Mouse (Mus musculus) stomach, embryonic 16.5 days (tissue): ENCODE data around the gene Adm2. TPM values are rescaled to one million over a fixed set of nuclear protein-coding genes. Genes with fewer than 3 reads are reported as not detected.
A peak's percentile ranks its signal among the peaks of the same experiment; 100 is the strongest.

ENCODE experiments used
- ATAC-seq: fragments of 200-750 bp; cut with Nextera tagmentation; 2 replicates; pipeline ENCODE4 v1.8.0; 2017; ENCODE audit warnings: moderate number of reproducible peaks, moderate TSS enrichment; ENCODE audit not compliant: insufficient read depth, low FRiP score
- H3K27ac ChIP-seq: fragments of 300-500 bp; sonication (generic); 2 replicates; pipeline ENCODE4 v1.5.1; 2014; ENCODE audit warnings: low read length
- H3K27me3 ChIP-seq: fragments of 300-500 bp; sonication (generic); 2 replicates; pipeline ENCODE4 v1.6.1; 2014; ENCODE audit warnings: low read length, control low read depth, mixed read lengths; ENCODE audit not compliant: control insufficient read depth, insufficient read depth
- H3K36me3 ChIP-seq: fragments of 300-500 bp; sonication (generic); 2 replicates; pipeline ENCODE4 v1.6.1; 2014; ENCODE audit warnings: low read length; ENCODE audit not compliant: control insufficient read depth, insufficient read depth
- H3K4me1 ChIP-seq: fragments of 300-500 bp; sonication (generic); 2 replicates; pipeline ENCODE4 v1.6.1; 2014; ENCODE audit warnings: low read length, control low read depth, mixed read lengths; ENCODE audit not compliant: control insufficient read depth, insufficient read depth
- H3K4me2 ChIP-seq: fragments of 300-500 bp; sonication (generic); 2 replicates; pipeline ENCODE4 v1.6.1; 2014; ENCODE audit warnings: low read depth, low read length, mixed read lengths
- H3K4me3 ChIP-seq: fragments of 300-500 bp; sonication (generic); replicated peaks from 2 replicates; pipeline ENCODE4 v1.5.1; 2014; ENCODE audit warnings: mild to moderate bottlenecking, low read length
- H3K9ac ChIP-seq: fragments of 300-500 bp; sonication (generic); 2 replicates; pipeline ENCODE4 v1.6.1; 2014; ENCODE audit warnings: low read length
- H3K9me3 ChIP-seq: fragments of 300-500 bp; sonication (generic); replicated peaks from 2 replicates; pipeline ENCODE4 v1.6.1; 2016; ENCODE audit warnings: low read length, control low read depth; ENCODE audit not compliant: control insufficient read depth
- WGBS: fragments of 180-500 bp; shearing (Covaris S2); extraction: QIAGEN DNeasy Blood & Tissue Kit; methylation state at CpG from one replicate; pipeline ENCODE4 v1.1.7; 2014; 5-methylcytosine and 5-hydroxymethylcytosine counted together
- polyA plus RNA-seq: library from polyadenylated mRNA; unstranded; fragments of >200 nt; fragmentation: Nextera tagmentation; extraction: Ambion mirVana; gene quantifications from 2 replicates; pipeline ENCODE4 v1.2.1, GENCODE M21; 2015

The Adm2 gene
- 0.71 and 0.99 TPM in 2 replicates for polyA plus RNA-seq

DNA sequence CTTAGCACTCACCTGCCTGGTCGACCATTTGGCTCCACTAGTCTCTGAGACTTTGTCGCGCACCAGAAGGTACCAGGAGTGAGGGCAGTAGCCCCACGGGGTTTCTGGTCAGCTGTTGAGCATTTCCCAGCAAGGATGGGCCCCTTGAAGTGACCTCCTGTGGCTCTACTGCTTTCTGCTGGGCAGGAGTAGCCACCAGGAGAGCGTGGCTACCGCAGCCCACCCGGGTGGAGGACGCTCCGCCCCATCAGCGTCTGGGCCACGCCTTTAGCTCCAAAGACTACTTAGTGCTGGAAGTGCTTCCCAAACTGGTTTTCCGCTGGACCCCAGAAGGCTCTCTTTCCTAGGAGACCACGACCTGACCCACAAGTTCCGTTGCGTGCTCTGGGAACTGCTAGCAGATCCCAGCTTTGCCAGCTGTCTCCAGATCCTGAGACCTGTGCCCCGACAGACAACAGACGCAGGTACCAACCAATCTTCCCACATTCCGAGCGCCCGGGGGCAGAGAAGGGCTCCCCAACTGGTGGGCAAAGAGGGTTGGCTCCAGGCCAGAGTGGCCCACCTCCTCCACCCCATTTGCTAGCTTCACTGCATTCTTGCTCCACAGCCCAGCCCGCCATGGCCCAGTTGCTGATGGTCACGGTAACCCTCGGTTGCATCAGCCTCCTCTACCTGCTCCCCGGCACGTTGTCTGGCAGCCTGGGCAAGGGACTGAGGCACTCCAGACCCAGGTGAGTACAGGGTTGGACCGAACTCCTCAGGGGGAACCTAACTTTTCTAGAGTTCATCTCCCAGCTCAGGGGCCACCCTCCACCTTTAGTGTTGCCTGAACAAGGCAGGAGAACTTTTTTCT lies at the start of gene Adm2:
Adm2 (plus strand) TSS at position 51 of the 853 bp plus-strand sequence.
- Histone ChIP-seq H3K4me2 (peak within 1 kb of the TSS; percentile 53), H3K4me1 (peaks cover 7% of the 10 kb centered on the region; the same call in 1 of the 2 replicates), H3K36me3 (no peaks in the 10 kb centered on the region), H3K9ac (peak within 1 kb of the TSS; percentile 8), H3K4me3 (peak within 1 kb of the TSS; percentile 36), H3K27ac (no peak within 1 kb of the TSS), H3K9me3 (no peaks in the 10 kb centered on the region), H3K27me3 (peaks cover 9% of the 10 kb centered on the region; the same call in 1 of the 2 replicates)
- ATAC-seq: no peak
- WGBS: 7% methylated on average over 26 of the region's 26 CpGs

DNA sequence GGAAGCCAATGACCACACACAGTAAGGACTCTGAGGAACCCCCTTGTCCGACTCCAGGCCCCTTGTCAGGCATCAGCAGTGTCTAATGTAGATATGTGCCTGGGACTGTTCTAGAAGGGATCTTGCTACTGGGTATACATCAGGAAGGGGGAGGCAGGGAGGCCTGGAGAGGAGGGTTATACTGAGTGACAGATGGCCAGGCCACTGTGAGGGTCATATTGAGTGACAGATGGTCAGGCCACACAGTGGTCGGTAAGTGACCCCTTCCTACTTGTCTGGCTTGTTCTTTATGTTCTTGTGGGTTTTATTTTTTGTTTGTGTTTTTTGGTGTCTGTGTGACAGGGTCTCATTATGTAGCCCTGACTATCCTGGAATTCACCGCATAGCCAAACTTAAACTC lies 47.0 kb upstream of the Adm2 start:
- Histone ChIP-seq H3K9me3 (no peaks in the 10 kb centered on the region), H3K4me2 (no peak overlapping the region), H3K4me1 (no peaks in the 10 kb centered on the region), H3K27me3 (no peaks in the 10 kb centered on the region), H3K4me3 (no peak overlapping the region), H3K9ac (no peak overlapping the region), H3K36me3 (peaks cover 2% of the 10 kb centered on the region), H3K27ac (no peak overlapping the region)
- WGBS: 79% methylated on average over 3 of the region's 3 CpGs
- ATAC-seq: no peak

DNA sequence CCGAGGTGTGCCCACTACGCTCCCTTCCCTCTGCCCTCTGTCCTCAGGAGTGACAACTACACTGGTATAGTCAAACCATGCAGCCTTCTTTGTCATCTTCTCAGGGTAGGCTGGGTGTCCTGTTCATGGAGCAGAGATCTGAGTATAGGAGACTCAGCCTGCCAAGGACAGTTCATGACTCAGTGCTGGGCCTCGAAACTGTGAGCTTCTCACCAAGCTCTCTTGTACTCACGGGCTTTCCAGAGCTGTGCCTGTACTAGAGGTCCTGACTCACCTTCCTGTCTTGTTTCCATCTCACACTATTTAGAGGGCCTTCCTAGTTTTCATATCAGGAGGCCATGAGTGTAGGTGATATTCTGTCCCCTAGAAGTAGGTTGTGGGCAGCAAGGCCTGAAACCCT lies 45.2 kb upstream of the Adm2 start:
- H3K36me3 ChIP-seq: peaks cover 7% of the 10 kb centered on the region
- ATAC-seq: no peak
- H3K4me3 ChIP-seq: no peak overlapping the region
- no peak overlapping the region for H3K4me2 ChIP-seq
- no peaks in the 10 kb centered on the region for H3K4me1 ChIP-seq
- H3K27me3 ChIP-seq: no peaks in the 10 kb centered on the region
- no peak overlapping the region for H3K9ac ChIP-seq
- no peak overlapping the region for H3K27ac ChIP-seq
- WGBS: 91% methylated on average over 4 of the region's 4 CpGs
- no peaks in the 10 kb centered on the region for H3K9me3 ChIP-seq

- Histone ChIP-seq H3K4me1 (no peaks in the 10 kb centered on the region), H3K9me3 (no peaks in the 10 kb centered on the region), H3K36me3 (peaks cover 7% of the 10 kb centered on the region), H3K4me2 (no peak overlapping the region), H3K4me3 (no peak overlapping the region), H3K9ac (no peak overlapping the region), H3K27ac (no peak overlapping the region), H3K27me3 (no peaks in the 10 kb centered on the region)
- no peak for ATAC-seq
- 80% methylated on average over 6 of the region's 6 CpGs for WGBS
These were observed 40.0 kb upstream of the Adm2 start for GRCm38 (mm10) chr15:89282546-89282945.

DNA sequence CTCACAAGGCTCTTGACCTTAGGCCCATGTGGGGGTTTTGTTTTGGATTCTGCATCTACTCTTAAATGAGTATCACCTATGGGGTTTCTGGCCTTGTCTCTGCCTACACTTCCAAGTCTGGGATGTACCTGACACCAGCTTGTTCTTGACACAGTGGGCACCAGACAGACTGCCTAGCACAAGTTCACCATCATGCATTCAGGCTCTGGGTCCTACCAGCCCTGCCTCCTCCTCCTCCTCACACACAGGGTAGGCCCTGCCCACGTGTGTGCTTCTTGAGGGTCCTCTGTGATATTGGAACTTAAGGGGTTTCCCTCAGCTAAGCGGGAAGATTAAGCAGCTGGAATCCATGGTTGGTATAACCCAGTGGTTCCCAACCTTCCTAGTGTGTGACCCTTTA lies 38.4 kb upstream of the Adm2 start:
- no peaks in the 10 kb centered on the region for H3K27me3 ChIP-seq
- H3K4me3 ChIP-seq: no peak overlapping the region
- H3K9ac ChIP-seq: no peak overlapping the region
- no peak overlapping the region for H3K4me2 ChIP-seq
- WGBS: 72% methylated on average over 2 of the region's 2 CpGs
- H3K4me1 ChIP-seq: no peaks in the 10 kb centered on the region
- no peaks in the 10 kb centered on the region for H3K9me3 ChIP-seq
- no peak for ATAC-seq
- H3K27ac ChIP-seq: no peak overlapping the region
- H3K36me3 ChIP-seq: peaks cover 13% of the 10 kb centered on the region

GRCm38 (mm10) chr15:89285004-89285403 lies 37.5 kb upstream of the Adm2 start:
- H3K9ac ChIP-seq: no peak overlapping the region
- H3K27ac ChIP-seq: no peak overlapping the region
- no peak overlapping the region for H3K4me2 ChIP-seq
- no peaks in the 10 kb centered on the region for H3K9me3 ChIP-seq
- H3K4me3 ChIP-seq: no peak overlapping the region
- no peaks in the 10 kb centered on the region for H3K27me3 ChIP-seq
- no peaks in the 10 kb centered on the region for H3K4me1 ChIP-seq
- H3K36me3 ChIP-seq: peaks cover 20% of the 10 kb centered on the region
- ATAC-seq: no peak

DNA sequence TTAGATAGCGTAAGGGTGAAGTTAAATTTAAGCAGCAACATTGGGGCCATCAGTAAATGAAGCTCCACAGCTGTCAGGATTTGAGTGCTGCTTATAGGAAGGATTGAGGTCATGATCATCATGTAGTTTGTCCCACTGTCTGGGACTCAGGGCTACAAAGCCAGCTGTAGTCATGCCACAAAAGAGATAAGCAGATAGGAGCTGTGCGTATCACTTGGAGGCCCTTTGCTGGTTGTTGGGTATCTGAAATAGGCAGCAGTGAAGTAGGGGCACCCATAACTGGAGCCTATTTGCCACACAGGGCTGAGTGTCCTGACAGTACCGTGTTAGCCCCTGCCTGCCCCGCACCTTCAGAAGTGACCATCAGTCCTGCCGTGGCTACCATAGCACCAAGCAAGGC lies 37.0 kb upstream of the Adm2 start:
- H3K36me3 ChIP-seq: peaks cover 18% of the 10 kb centered on the region
- ATAC-seq: no peak
- H3K4me3 ChIP-seq: no peak overlapping the region
- H3K9ac ChIP-seq: no peak overlapping the region
- H3K9me3 ChIP-seq: no peaks in the 10 kb centered on the region
- H3K4me2 ChIP-seq: no peak overlapping the region
- WGBS: 90% methylated on average over 5 of the region's 5 CpGs
- no peak overlapping the region for H3K27ac ChIP-seq
- no peaks in the 10 kb centered on the region for H3K27me3 ChIP-seq
- no peaks in the 10 kb centered on the region for H3K4me1 ChIP-seq

DNA sequence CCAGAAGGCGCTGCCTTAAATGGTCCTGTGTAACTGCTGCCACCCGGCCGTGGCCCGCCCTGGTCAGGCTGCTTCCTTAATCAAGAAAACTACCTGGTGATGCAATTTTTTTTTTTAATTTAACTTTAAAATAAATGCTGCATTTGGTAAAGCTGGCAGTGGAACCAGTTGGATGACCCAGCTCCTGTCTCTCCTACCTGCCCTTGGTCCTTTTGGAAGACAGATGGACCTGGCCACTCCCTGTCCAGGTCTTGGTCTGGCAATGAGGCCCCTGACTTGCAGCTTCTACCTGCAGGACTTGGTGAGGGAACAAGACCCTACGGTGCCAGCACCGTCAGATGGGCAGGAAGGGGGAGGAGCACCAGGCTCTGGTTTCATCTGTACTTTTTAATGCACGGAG lies 36.4 kb upstream of the Adm2 start:
- H3K27me3 ChIP-seq: no peaks in the 10 kb centered on the region
- 74% methylated on average over 7 of the region's 7 CpGs for WGBS
- no peak overlapping the region for H3K4me2 ChIP-seq
- H3K9ac ChIP-seq: no peak overlapping the region
- ATAC-seq: no peak
- H3K27ac ChIP-seq: no peak overlapping the region
- H3K9me3 ChIP-seq: no peaks in the 10 kb centered on the region
- peaks cover 13% of the 10 kb centered on the region; the same call in 1 of the 2 replicates for H3K36me3 ChIP-seq
- no peak overlapping the region for H3K4me3 ChIP-seq
- H3K4me1 ChIP-seq: no peaks in the 10 kb centered on the region

- no peak for ATAC-seq
- H3K27me3 ChIP-seq: no peaks in the 10 kb centered on the region
These were observed 35.9 kb upstream of the Adm2 start for GRCm38 (mm10) chr15:89286582-89286981.

More at GRCm38 (mm10) chr15:89286582-89286981, 35.9 kb upstream of the Adm2 start:
- WGBS: 86% methylated on average over 5 of the region's 5 CpGs
- no peak overlapping the region for H3K4me3 ChIP-seq
- H3K9ac ChIP-seq: no peak overlapping the region
- no peak overlapping the region for H3K4me2 ChIP-seq
- no peaks in the 10 kb centered on the region for H3K9me3 ChIP-seq
- no peak overlapping the region for H3K27ac ChIP-seq
- H3K4me1 ChIP-seq: no peaks in the 10 kb centered on the region
- peaks cover 13% of the 10 kb centered on the region; the same call in 1 of the 2 replicates for H3K36me3 ChIP-seq
